Mouse (Mus musculus): ENCODE measurements at regions not wholly inside any gene's neighbourhood (a gene's known extent, or its start where the extent isn't known, plus 50 kb on each side); places are given as distances from the start of the nearest gene placed in this dataset.

DNA sequence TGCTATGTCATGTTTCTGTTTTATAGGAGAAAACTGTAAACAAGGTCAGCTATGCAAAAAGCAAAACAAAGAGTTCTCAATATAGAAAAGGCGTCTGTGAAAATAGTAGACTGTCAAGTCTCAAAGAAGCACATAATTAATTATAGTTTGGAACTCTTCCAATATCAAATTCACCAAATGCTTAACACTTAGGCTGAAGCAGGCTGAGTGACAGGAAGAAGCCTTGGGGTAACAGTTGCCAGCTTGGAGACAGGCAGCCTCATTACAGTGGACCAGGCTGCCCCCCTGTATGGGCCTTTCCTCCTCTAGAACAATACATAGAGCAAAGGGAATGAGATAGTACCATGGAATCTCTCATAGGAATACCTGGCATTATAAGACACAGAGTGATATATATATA lies 364.8 kb upstream of the Tenm2 start:
- DNase-seq, result no peak

DNA sequence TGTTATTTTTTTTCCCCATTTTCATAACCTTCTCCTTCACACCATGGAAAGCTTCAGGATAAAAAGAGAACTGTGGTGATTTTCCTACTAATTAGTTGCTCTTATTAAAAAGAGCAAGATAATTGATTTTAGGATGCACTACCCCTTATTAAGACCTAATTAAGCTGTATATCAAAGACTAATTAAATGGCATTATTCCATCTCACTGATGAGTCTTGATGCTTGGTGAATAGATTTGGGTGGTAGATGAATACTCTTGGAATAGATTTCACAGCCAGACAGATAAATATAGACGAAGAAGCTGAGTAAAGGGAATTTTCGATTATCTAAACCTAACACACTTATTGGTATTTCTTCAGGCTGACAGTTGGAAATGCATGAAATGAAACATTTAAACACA lies 346.5 kb upstream of the Tenm2 start:
- DNase-seq, result no peak

DNA sequence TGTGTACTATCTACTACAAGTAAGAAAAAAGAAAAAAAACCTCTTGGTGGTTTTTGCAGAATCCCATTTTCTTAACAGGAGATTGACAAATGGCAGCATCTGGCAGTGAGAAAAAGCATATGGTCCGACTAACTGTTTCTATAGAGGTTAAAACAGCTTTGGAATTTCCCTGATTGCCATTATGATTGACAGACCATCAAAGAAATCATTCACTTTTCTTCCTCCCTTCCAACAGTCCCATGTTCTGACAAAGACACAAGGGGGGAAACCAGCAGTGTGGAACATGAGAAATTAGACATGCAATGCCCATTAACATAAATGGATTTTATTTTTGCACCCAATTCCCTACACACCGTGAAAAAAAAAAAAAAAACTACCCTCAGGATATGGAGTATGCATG lies 297.9 kb upstream of the Tenm2 start:
- DNase-seq, result no peak

DNA sequence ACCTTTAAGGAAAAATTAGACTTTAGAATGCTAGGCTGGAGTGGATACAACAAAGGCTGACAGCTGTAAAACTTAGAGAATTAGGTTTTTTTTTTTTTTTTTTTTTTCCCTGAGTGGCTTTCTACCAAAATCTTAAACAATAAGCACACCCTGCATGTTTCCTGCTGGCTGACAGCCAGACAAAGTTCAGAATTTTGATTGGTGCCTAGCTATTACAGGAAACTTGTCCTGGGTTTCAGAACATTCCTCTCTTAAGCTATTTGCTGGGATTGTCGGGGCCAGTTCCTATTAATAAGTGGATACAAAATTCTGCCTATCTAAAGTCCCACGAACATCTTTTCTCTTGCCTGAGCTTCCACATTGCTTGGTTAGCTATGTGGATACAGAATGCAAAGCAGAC lies 296.7 kb upstream of the Tenm2 start:
- peak in 1 of 2 experiments; percentile 2 for DNase-seq

DNA sequence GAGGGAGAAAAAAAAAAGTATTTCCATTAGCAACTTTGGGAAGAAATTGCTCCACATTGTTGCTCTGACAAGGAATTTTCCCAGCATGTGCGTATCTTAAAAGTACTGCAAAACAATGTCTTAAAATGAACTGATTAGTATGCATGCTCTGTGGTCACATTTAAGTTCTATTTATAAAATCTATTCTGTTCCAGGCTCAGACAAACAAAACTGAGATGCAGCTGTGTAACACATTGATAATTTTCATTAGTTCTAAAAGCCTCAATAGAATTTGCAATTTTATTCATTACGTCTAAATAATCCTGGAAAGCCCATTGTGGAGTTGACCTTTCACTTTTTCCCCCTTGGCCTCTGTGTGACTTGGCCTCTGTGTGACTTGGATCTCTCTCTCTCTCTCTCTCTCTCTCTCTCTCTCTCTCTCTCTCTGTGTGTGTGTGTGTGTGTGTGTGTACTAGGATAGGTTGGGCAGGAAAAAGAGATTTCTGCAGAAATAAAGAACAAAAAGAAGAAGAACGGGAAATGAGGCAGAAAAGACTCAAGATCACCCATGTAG lies 262.8 kb upstream of the Tenm2 start:
- DNase-seq, result no peak

DNA sequence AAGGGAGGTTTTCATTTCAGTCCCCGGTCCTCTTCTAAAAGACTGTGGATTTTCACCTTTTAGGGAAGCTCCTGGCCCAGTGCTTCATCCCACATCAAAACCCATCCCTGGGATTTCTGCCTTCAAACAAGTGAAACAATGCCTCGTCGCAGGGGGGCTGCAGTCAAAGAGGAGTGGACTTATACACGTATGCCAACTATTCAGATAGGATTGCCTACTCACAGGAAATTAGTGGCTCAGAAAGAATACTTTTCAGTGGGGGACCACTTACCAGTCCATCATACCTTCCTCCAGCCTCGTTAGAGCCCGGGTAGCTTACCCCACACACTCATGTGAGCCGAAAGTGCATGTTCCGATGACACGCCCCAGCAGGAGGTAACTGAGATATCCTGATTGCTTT lies 262.1 kb upstream of the Tenm2 start:
- DNase-seq, result no peak

DNA sequence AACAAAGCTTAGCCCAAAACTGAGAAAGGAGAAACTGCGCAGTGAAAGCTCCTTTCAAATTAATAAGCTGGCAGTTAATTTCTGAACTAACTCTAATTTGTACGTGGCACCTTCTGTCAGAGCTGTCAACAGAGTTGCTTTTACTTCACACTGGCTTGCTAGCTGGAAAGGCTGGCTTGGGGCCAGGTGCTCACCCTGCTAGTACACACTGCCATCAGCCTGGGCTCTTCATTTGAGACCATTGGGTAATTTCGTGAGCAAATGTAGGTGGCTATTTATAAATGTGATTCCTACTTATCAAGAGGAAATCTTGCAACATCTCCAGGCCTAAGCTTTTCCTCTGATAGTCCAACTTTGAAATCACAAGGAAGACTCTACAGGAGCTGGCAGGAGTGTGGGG lies 244.5 kb upstream of the Tenm2 start:
- peak; percentile 43 to 74 for DNase-seq

DNA sequence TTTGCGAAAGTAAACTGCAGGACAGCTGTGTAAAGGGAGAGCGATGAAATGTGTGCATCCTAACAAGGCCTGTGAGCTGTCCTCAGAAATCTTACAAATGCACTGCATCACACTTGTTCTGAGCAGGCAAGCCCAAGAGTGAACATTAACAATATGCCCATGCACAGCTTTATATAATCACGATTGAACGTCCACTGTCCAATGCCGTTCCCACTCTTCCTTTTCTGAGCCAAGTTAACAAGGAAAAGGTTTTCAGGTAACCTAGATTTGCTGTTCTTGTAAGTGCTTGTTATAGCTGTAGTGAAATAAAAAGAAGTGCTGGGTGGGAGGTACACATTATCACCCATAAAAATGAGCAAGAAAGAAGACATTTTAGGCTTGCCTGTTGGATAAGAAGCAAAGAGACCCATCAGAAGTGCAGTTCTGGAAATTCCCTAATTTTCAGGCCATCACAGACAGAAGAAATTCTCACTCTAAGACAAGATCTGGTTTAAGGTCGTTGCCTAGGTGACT lies 243.3 kb upstream of the Tenm2 start:
- no peak for DNase-seq

DNA sequence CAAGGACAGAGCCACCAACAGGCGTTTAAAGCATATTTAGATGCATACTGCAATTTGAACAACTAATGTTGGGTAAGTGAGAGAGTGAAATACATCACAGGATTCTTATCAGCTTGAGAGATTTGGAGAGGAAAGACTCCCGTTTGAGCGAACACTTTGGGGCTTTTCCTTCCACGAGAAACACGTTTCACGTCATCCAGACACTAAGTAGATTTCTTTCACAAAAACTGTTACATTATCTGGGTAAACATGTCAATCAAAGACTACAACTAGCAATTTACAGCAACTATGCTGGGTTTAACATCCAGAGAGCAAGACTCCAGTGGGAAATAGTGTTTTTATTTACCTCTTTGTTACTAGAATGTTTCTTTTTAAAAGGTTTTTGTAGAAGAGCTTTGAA lies 238.3 kb upstream of the Tenm2 start:
- no peak for DNase-seq

DNA sequence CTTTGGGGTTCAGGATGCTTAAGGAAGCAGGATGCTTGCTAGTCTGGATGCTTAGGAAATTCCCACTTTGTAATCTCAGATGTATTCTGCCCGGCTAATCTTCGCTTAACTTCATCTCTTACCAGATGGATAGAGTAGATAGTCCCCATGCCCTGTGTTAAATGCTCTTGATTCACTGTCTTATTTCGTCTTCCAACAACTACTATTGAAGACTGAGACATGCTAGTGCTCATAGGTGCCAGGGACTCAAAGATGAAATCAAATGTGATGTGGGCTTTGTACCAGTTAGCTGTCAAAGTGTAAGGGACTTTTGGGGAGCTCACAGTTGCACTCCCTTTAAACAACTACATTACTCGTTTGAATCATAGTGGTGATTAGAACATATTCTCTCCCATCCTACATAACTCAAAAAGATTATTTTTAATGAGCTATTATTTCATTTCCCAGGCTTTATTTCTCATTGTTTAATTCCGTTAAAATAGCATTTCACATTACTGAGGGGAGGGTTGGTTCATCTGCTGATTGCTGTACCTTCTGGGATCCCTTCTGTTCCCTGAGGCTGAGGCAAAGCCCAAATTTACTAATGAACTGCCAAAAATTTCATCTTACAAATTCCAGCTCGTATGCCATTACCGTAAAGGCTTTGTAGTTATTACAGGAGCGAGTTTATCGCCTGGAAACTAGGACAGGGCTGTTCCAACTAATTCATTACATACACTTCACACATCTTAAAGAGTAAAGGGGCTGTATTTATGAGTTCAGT lies 228.1 kb upstream of the Tenm2 start:
- DNase-seq, result no peak

DNA sequence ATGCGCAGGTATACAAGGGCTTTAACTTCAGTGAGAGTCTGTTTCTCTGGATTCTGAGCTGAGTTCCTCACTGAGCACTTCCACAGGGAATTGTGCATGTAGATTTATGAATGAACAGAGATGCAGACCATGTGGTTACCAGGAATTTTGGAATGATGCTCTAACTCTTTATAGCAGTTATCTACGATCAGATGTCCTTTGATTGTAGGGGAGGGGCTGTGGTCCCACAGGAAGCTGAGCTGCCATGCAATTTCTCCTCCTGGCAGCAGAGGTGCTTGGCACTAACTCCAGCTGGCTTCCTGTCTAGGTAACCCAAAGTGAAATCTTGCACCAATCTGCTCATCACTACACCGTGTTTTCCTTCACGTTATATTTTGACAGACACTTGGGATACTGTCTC lies 226.6 kb upstream of the Tenm2 start:
- DNase-seq, result peak; percentile 15 to 27

DNA sequence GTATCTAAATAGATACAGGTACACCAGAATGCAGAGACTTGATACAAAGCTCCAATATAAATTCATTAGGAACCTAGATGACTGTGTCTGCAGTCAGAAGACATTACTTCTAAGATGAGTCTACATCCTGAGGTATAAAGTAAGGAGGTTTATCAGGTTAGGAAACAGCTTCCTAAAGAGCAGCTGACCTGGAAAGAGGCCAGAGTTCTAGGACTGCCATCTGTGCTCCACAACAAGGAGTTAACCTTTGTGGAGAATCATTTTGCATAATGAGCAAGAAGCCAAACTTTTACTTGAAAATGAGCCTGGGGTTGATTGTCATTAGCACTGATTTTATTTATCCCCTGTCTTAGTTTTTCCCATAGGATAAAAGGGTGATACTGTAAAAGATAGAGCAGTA lies 211.6 kb upstream of the Tenm2 start:
- DNase-seq, result peak; percentile 49 to 71

DNA sequence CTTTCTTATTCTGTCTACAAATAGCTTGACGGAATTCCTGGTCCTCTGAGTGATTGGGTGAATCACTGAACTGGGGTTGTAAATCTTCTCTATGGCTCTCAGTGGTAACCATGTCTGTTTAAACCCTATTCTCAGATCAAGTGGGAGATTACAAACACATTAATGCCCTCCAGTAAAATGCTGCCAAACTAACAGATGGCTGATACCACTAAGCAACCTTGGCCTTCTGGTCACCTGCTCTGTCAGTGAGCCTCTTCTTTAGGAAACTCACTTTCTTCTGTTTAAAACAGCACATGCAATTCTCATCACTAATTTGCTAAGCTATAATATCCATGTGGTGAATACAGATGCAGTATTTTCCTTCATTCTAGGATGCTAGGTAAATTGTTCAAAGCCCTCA lies 210.9 kb upstream of the Tenm2 start:
- peak; percentile 28 to 52 for DNase-seq

DNA sequence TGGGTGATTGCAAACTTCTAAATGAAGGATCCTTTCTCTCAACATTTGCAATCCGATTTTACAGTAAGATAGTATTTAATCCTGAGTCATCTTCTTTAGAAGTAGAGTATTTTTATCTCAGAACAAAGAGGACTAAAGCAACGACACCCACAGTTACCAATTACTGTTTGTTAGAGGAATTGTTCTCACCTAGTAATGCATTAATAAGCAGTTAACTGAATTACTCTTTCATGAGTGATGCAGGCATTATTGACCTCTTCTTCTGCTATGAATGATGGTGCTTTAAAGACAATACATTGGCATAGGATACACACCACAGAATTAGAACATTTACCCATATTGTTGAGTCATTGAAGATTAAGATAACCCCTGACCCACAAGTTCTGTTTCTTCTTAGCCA lies 207.0 kb upstream of the Tenm2 start:
- DNase-seq, result no peak

DNA sequence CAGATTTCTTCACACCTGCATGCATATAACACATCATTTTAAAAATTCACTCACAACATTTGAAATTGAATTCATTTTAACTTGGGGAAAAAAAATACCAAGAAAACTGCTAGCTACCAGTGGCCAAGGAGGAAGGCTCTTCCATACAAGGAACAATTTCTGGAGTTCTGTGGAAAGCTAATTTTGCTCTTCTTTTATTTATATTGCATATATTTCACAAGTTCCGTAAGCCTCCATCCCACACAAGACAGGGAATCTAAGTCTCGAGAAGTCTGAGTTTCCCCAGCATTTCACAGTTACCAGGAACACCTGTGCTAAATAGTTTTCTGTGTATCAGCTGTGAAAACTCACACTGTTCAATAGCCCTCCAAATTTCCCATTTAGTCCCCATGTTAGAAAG lies 198.8 kb upstream of the Tenm2 start:
- no peak for DNase-seq

DNA sequence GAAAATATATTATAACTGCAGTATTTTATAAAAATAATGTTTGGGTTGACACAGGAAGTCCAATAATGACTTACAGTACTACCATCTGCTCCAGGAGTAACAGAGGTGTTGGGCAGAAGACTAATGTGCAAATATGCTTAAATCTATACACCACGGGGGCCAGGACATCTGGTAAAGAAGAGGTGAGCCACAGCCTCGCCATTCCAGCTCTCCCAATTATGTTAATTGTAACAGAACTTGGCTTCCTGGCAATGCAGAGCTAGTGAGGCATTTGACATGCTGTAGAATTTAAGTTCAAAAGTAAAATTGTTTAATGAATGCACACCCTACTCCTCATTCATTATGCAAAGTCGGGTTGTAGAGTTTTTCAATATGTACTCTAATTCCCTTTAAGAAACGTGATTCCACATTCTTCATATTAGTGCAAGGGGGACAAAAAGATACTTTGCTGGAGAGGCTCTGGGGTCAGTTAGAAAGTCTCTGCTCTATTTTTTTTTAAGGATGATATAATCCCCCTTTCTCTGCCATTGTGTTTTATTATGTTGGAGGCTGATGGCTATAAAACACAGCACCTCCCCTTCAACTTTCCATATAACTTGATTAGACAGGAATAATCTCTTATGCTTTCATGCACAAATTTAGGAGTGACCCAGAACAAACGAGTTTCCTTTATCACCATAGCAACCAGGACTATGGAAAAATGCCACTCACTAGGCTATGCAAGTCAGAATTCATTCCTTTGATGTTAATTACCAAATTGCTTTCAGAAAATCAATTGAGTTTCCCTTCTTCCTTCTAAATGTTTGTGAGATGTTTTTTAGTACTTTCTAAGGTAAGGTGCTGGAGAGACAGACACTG lies 188.8 kb upstream of the Tenm2 start:
- no peak for DNase-seq

DNA sequence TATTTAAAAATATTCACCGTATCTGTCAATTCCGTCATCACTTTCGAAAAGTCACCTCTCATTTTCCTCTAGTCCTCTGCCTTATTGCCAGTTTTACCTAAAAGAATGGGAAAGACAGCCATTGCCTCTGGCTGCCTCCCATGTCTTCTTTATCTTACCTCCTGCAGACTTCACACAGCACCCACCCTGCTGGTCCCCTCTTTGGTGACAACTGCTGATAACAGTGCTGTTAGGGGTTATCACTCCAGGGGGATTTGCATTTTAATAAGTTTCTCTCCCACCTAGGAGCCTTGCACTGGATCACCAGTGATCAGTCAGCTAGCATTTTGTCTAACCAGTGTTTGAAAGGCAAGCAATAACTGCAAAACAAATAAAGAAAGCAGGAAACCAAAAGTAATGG lies 177.1 kb upstream of the Tenm2 start:
- no peak for DNase-seq

DNA sequence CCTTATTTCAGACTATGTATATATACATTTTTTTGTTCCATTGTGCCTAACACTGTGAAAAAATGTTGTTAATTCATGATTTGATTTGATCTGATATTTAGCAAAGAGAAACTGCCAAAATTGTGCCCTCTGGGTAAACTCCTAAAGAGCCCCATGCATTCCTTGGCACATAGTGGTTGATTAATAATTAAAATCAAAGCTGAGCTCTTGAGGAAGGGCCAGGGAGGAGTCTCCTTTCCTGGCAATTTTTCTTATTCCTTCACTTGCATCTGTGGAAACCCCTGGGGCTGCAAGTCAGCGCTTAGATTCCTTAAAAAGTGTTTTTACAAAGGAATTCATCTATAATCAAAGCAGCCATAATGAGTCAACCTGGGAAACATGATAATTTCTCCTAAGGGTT lies 132.2 kb upstream of the Tenm2 start:
- no peak for DNase-seq

DNA sequence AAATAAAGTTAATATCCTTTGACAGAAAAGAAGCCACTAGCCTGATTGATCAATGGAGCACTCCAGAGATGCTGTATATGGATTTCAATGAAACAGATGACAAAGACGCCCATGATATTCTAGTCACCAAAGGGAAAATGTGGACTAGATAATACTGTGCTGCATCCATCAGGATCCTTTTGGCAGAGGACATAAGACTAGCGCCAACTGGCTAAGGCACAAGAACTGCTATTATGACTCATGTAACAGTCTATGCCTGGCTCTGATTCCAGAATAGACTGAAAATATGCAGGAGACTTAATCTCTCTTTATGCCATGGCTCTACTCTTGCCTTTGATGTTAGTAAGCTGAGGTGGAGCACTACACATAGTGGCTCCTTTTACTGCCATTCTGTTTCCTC lies 128.7 kb upstream of the Tenm2 start:
- peak; percentile 69 to 79 for DNase-seq

DNA sequence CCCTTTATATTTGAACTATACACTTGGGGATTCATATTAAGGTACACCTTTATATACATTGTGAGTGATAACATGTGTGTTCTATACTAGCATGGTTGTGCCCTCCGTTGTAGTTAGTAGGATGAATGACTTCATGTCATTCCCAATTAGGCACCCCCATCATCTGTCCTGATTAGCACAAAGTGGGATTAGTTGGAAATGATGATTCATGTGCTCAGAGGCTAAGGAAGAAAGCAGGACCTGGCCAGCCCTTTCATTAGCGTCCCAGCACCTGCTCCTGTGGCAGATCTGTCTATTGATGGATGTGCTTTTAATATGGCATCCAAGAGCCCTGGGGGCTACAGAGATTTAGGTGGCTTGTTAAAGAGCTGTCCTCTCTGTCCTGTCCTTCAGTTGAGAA lies 119.3 kb upstream of the Tenm2 start:
- DNase-seq, result no peak

DNA sequence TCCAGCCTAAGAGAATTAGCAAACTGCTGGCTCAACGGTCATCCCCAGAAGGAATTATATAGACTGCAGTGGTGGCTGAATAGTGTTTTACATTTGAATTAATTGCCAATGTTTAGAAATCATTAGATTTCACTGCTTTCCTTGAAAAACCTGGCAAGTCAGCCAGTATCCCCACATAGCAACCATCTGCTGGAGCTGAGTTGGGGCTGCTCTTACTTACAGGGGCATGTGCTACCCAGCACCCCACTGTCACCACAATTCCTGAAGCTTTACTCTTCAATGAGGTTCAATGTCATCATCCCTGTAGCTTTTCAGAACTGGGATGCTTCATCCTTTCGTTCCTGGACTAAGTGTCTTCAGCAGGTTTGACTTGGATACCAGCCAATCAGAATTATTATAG lies 73.9 kb upstream of the Tenm2 start:
- peak; percentile 36 to 56 for DNase-seq

DNA sequence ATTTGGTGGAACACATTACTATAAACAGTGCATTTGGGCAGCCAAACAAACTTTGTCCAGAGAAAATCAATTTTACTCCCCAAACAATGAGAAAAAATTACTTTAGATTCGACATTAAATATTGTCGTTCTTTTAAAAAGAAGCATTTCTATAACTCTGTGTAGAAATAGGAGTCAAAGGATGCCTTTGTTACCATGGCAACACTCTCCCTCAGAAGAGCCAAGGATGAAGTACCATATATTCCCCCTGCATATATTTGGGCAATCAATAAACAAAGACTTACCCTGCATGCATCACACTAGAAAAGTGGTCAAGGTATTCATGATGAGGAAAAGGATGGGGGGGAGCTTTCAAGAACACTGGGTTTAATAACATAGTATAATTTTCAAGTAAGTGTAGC lies 70.9 kb upstream of the Tenm2 start:
- no peak for DNase-seq
